8 mouse cellular contexts compared by ENCODE assay signal in genomic region chr1:75458789-75459684, GRCm38 (mm10). TPM values are rescaled to one million over a fixed set of nuclear protein-coding genes. Genes with fewer than 3 reads are reported as not detected.
DNase-seq lines count a peak whose midpoint lies in the region; ATAC-seq and TF ChIP-seq lines count a peak whose summit lies in the region.

No protein-coding gene starts in this region.

- peaks cover 28% of the 10 kb centered on the region for H3K4me1 ChIP-seq in forebrain, embryonic 16.5 days (replicated peaks; ENCODE audit: control insufficient read depth, insufficient read depth, low read length)
- H3K4me1 ChIP-seq in kidney, embryonic 15.5 days = peaks cover 68% of the 10 kb centered on the region
- H3K4me1 ChIP-seq in midbrain, embryonic 14.5 days (ENCODE audit: control insufficient read depth, insufficient read depth, low read length) = peaks cover 38% of the 10 kb centered on the region

- no peak overlapping the region for H3K27ac ChIP-seq in forebrain, embryonic 16.5 days (ENCODE audit: low read length)
- peak overlapping the region; percentile 95 for H3K27ac ChIP-seq in kidney, embryonic 15.5 days
- peak overlapping the region; percentile 84 for H3K27ac ChIP-seq in midbrain, embryonic 14.5 days (replicated peaks; ENCODE audit: low read depth, low read length)

- H3K36me3 ChIP-seq in C2C12 (ENCODE audit: control insufficient read depth, insufficient read depth) = no peaks in the 10 kb centered on the region
- no peaks in the 10 kb centered on the region for H3K36me3 ChIP-seq in forebrain, embryonic 16.5 days (ENCODE audit: control insufficient read depth, insufficient read depth)
- no peaks in the 10 kb centered on the region for H3K36me3 ChIP-seq in kidney, embryonic 15.5 days
- H3K36me3 ChIP-seq in midbrain, embryonic 14.5 days (ENCODE audit: control insufficient read depth, insufficient read depth, low read length) = no peaks in the 10 kb centered on the region

- H3K4me2 ChIP-seq in forebrain, embryonic 16.5 days (ENCODE audit: low read length) = peak overlapping the region; percentile 56
- peak overlapping the region; percentile 70 for H3K4me2 ChIP-seq in kidney, embryonic 15.5 days
- peak overlapping the region; percentile 70 for H3K4me2 ChIP-seq in midbrain, embryonic 14.5 days (ENCODE audit: low read length)

- H3K9me3 ChIP-seq in forebrain, embryonic 16.5 days (ENCODE audit: control insufficient read depth, low read length) = no peaks in the 10 kb centered on the region
- H3K9me3 ChIP-seq in kidney, embryonic 15.5 days (replicated peaks) = no peaks in the 10 kb centered on the region
- no peaks in the 10 kb centered on the region for H3K9me3 ChIP-seq in midbrain, embryonic 14.5 days (ENCODE audit: control insufficient read depth, low read length)

- peak overlapping the region; percentile 12 for H3ac ChIP-seq in C2C12 (ENCODE audit: control insufficient read depth, insufficient read length, low read depth)

- ATAC-seq in cerebellum, adult (ENCODE audit: insufficient number of reproducible peaks, low FRiP score, low TSS enrichment) = no peak
- 0 out of 2 replicates have a peak, but pooled peaks have one; percentile 13 for ATAC-seq in forebrain, embryonic 16.5 days
- ATAC-seq in kidney, embryonic 15.5 days (replicated peaks; ENCODE audit: low FRiP score) = peak; percentile 20
- ATAC-seq in midbrain, embryonic 14.5 days (ENCODE audit: low FRiP score, low TSS enrichment) = no peak

- H3K79me3 ChIP-seq in C2C12 (ENCODE audit: low read depth) = no peaks in the 10 kb centered on the region

- H3K79me2 ChIP-seq in C2C12 (ENCODE audit: control insufficient read depth, insufficient read depth) = no peaks in the 10 kb centered on the region

- peak overlapping the region; percentile 12; the same call in 1 of the 2 replicates for H3K9ac ChIP-seq in forebrain, embryonic 16.5 days (replicated peaks; ENCODE audit: low read depth, low read length)
- peak overlapping the region; percentile 33 for H3K9ac ChIP-seq in kidney, embryonic 15.5 days
- peak overlapping the region; percentile 36 for H3K9ac ChIP-seq in midbrain, embryonic 14.5 days (replicated peaks; ENCODE audit: low read length)

- no peak for TF ChIP-seq CTCF in C2C12 (IDR thresholded peaks at IDR 0.05; ENCODE audit: control insufficient read depth, insufficient read depth, insufficient read length)

- H3K4me3 ChIP-seq in C2C12 (ENCODE audit: insufficient read depth, poor library complexity, severe bottlenecking) = no peak overlapping the region
- H3K4me3 ChIP-seq in forebrain, embryonic 16.5 days (replicated peaks; ENCODE audit: low read length) = peak overlapping the region; percentile 31
- H3K4me3 ChIP-seq in kidney, embryonic 15.5 days (replicated peaks) = peak overlapping the region; percentile 38
- peak overlapping the region; percentile 29 for H3K4me3 ChIP-seq in midbrain, embryonic 14.5 days (replicated peaks; ENCODE audit: low read depth, low read length)

- no peaks in the 10 kb centered on the region for H3K27me3 ChIP-seq in C2C12 (ENCODE audit: control insufficient read depth, insufficient read depth, insufficient read length)
- H3K27me3 ChIP-seq in forebrain, embryonic 16.5 days (replicated peaks; ENCODE audit: control insufficient read depth, insufficient read depth, low read length) = peaks cover 5% of the 10 kb centered on the region; the same call in 1 of the 2 replicates
- H3K27me3 ChIP-seq in kidney, embryonic 15.5 days = peaks cover 43% of the 10 kb centered on the region
- H3K27me3 ChIP-seq in midbrain, embryonic 14.5 days (ENCODE audit: control insufficient read depth, insufficient read depth, low read length) = no peaks in the 10 kb centered on the region; the same call in 1 of the 2 replicates

- WGBS in forebrain, embryonic 16.5 days = 12% methylated on average over 23 of the region's 23 CpGs
- 8% methylated on average over 23 of the region's 23 CpGs for WGBS in kidney, embryonic 15.5 days
- WGBS in midbrain, embryonic 14.5 days = 15% methylated on average over 23 of the region's 23 CpGs

- peak; percentile 58 to 71 for DNase-seq in cerebellum, postnatal 10 days
- peak; percentile 55 for DNase-seq in midbrain, embryonic 14.5 days
- DNase-seq in embryo, embryonic 9.5 days (ENCODE audit: extremely low spot score) = no peak
- DNase-seq in adrenal gland, adult 8-10 months = no peak

TF ChIP-seq in C2C12, 6 proteins besides CTCF, POLR2A, EP300 and RAD21:
- TF ChIP-seq MAX (IDR thresholded peaks at IDR 0.05) (no peak), CEBPB (IDR thresholded peaks at IDR 0.05; ENCODE audit: low read depth) (no peak), MYOD1 (IDR thresholded peaks at IDR 0.05; ENCODE audit: control insufficient read depth, insufficient read length, low read depth) (no peak), USF1 (IDR thresholded peaks at IDR 0.05; ENCODE audit: low read depth) (no peak)

RNA-seq across cellular contexts. Expression of gene Asic4, which starts 8.8 kb away (rescaled TPM):
- polyA plus RNA-seq in C2C12 (2012; fragmentation: generic; extraction: Trizol) = 0.05 TPM
- polyA plus RNA-seq in forebrain, embryonic 16.5 days (2015; fragmentation: Nextera tagmentation; extraction: Ambion mirVana) = 4.0 and 7.2 TPM in 2 replicates
- 1.5 and 2.1 TPM in 2 replicates for polyA plus RNA-seq in kidney, embryonic 15.5 days (2015; fragmentation: Nextera tagmentation; extraction: Ambion mirVana)
- polyA plus RNA-seq in midbrain, embryonic 14.5 days (2014; fragmentation: Nextera tagmentation; extraction: Ambion mirVana) = 16.6 and 34.3 TPM in 2 replicates
- total RNA-seq in adrenal gland, adult 8-10 months (2022) = 10 to 100 TPM in 2 of 4 experiments, 1 to 10 TPM in 2; 4.9 to 11.1 (median 8.4) TPM

RNA-seq across cellular contexts. Expression of gene Chpf, which starts 20.1 kb away (rescaled TPM):
- polyA plus RNA-seq in C2C12 (2012; fragmentation: generic; extraction: Trizol) = 49.3 TPM
- polyA plus RNA-seq in forebrain, embryonic 16.5 days (2015; fragmentation: Nextera tagmentation; extraction: Ambion mirVana) = 28.1 and 29.2 TPM in 2 replicates
- 35.5 and 40.6 TPM in 2 replicates for polyA plus RNA-seq in kidney, embryonic 15.5 days (2015; fragmentation: Nextera tagmentation; extraction: Ambion mirVana)
- polyA plus RNA-seq in midbrain, embryonic 14.5 days (2014; fragmentation: Nextera tagmentation; extraction: Ambion mirVana) = 39.7 and 44.2 TPM in 2 replicates
- total RNA-seq in adrenal gland, adult 8-10 months (2022) = 10 to 100 TPM; 56.6 to 72.7 (median 67.0) TPM

RNA-seq across cellular contexts. Expression of gene Tmem198, which starts 20.3 kb away (rescaled TPM):
- 0.70 TPM for polyA plus RNA-seq in C2C12 (2012; fragmentation: generic; extraction: Trizol)
- polyA plus RNA-seq in forebrain, embryonic 16.5 days (2015; fragmentation: Nextera tagmentation; extraction: Ambion mirVana) = 59.8 and 60.5 TPM in 2 replicates
- polyA plus RNA-seq in kidney, embryonic 15.5 days (2015; fragmentation: Nextera tagmentation; extraction: Ambion mirVana) = 0.63 and 1.2 TPM in 2 replicates
- 42.9 and 55.9 TPM in 2 replicates for polyA plus RNA-seq in midbrain, embryonic 14.5 days (2014; fragmentation: Nextera tagmentation; extraction: Ambion mirVana)
- 1 to 10 TPM; 2.5 to 5.8 (median 3.0) TPM for total RNA-seq in adrenal gland, adult 8-10 months (2022)

RNA-seq across cellular contexts. Expression of gene Gmppa, which starts 23.3 kb away (rescaled TPM):
- 78.8 TPM for polyA plus RNA-seq in C2C12 (2012; fragmentation: generic; extraction: Trizol)
- 86.4 and 93.1 TPM in 2 replicates for polyA plus RNA-seq in forebrain, embryonic 16.5 days (2015; fragmentation: Nextera tagmentation; extraction: Ambion mirVana)
- polyA plus RNA-seq in kidney, embryonic 15.5 days (2015; fragmentation: Nextera tagmentation; extraction: Ambion mirVana) = 74.7 and 78.7 TPM in 2 replicates
- polyA plus RNA-seq in midbrain, embryonic 14.5 days (2014; fragmentation: Nextera tagmentation; extraction: Ambion mirVana) = 75.7 and 75.9 TPM in 2 replicates
- total RNA-seq in adrenal gland, adult 8-10 months (2022) = 100 to 1,000 TPM in 1 of 4 experiments, 10 to 100 TPM in 3; 56.5 to 103 (median 92.0) TPM

RNA-seq across cellular contexts. Expression of gene Obsl1, which starts 47.2 kb away (rescaled TPM):
- polyA plus RNA-seq in C2C12 (2012; fragmentation: generic; extraction: Trizol) = 31.6 TPM
- 19.6 and 21.6 TPM in 2 replicates for polyA plus RNA-seq in forebrain, embryonic 16.5 days (2015; fragmentation: Nextera tagmentation; extraction: Ambion mirVana)
- 67.2 and 80.1 TPM in 2 replicates for polyA plus RNA-seq in kidney, embryonic 15.5 days (2015; fragmentation: Nextera tagmentation; extraction: Ambion mirVana)
- polyA plus RNA-seq in midbrain, embryonic 14.5 days (2014; fragmentation: Nextera tagmentation; extraction: Ambion mirVana) = 22.0 and 24.1 TPM in 2 replicates
- 100 to 1,000 TPM in 1 of 4 experiments, 10 to 100 TPM in 3; 71.0 to 109 (median 87.5) TPM for total RNA-seq in adrenal gland, adult 8-10 months (2022)

Comparison
In these comparisons a context has a peak if more than half of its experiments do, and no peak if none do; other contexts are left out.
1. DNase-seq: peak in cerebellum, postnatal 10 days (2 of 2) and midbrain, embryonic 14.5 days (single experiment); none in embryo, embryonic 9.5 days (single experiment) and adrenal gland, adult 8-10 months (single experiment).
2. ATAC-seq: peak in forebrain, embryonic 16.5 days (single experiment) and kidney, embryonic 15.5 days (single experiment); none in cerebellum, adult (single experiment) and midbrain, embryonic 14.5 days (single experiment).
3. RNA of gene Tmem198, which starts 20.3 kb away (polyA plus RNA-seq): 59.8 to 60.5 TPM in forebrain, embryonic 16.5 days and 42.9 to 55.9 TPM in midbrain, embryonic 14.5 days; 0.63 to 1.2 TPM in kidney, embryonic 15.5 days and 0.70 TPM in C2C12 (single experiment); every median in the first group is over 10 times any median in the second.
4. Peak in every context shown above with its lines, with median percentiles within 50 percentile points of each other: H3K4me2 ChIP-seq and H3K9ac ChIP-seq.